Mouse (Mus musculus) neural tube, embryonic 11.5 days (tissue): Measurements from ENCODE around the gene Enpp5. TPM values are rescaled to one million over a fixed set of nuclear protein-coding genes. Genes with fewer than 3 reads are reported as not detected.

ENCODE experiments used
- ATAC-seq: fragments of 200-750 bp; cut with Nextera tagmentation; 2 replicates; pipeline ENCODE4 v1.8.0; 2017; ENCODE audit warnings: moderate number of reproducible peaks, mild to moderate bottlenecking, moderate TSS enrichment, moderate library complexity; ENCODE audit not compliant: insufficient read depth, low FRiP score, low TSS enrichment
- DNase-seq: peaks from one replicate; pipeline ENCODE4 v3.0.0-alpha.2; 2015; ENCODE audit warnings: low spot score
- H3K27ac ChIP-seq: fragments of 300-500 bp; sonication (generic); 2 replicates; pipeline ENCODE4 v1.5.1; 2014; ENCODE audit warnings: low read depth, mild to moderate bottlenecking, low read length
- H3K27me3 ChIP-seq: fragments of 300-500 bp; sonication (generic); 2 replicates; pipeline ENCODE4 v1.6.1; 2014; ENCODE audit warnings: mild to moderate bottlenecking, low read length, mixed read lengths; ENCODE audit not compliant: control insufficient read depth, insufficient read depth
- H3K36me3 ChIP-seq: fragments of 300-500 bp; sonication (generic); 2 replicates; pipeline ENCODE4 v1.6.1; 2014; ENCODE audit warnings: mild to moderate bottlenecking, low read length, moderate library complexity, mixed read lengths; ENCODE audit not compliant: control insufficient read depth, insufficient read depth
- H3K4me1 ChIP-seq: fragments of 300-500 bp; sonication (generic); 2 replicates; pipeline ENCODE4 v1.6.1; 2014; ENCODE audit warnings: low read length, mixed read lengths; ENCODE audit not compliant: control insufficient read depth, insufficient read depth
- H3K4me2 ChIP-seq: fragments of 300-500 bp; sonication (generic); 2 replicates; pipeline ENCODE4 v1.6.1; 2014; ENCODE audit warnings: low read depth, mild to moderate bottlenecking, moderate library complexity
- H3K4me3 ChIP-seq: fragments of 300-500 bp; sonication (generic); 2 replicates; pipeline ENCODE4 v1.5.1; 2014; ENCODE audit warnings: low read depth, low read length
- H3K9ac ChIP-seq: fragments of 300-500 bp; sonication (generic); 2 replicates; pipeline ENCODE4 v1.6.1; 2014; ENCODE audit warnings: mild to moderate bottlenecking, low read length
- H3K9me3 ChIP-seq: fragments of 300-500 bp; sonication (generic); 2 replicates; pipeline ENCODE4 v1.6.1; 2016; ENCODE audit warnings: low read length; ENCODE audit not compliant: control insufficient read depth
- WGBS: fragments of 180-500 bp; shearing (Covaris S2); extraction: QIAGEN DNeasy Blood & Tissue Kit; methylation state at CpG from one replicate; pipeline ENCODE4 v1.1.7; 2014; 5-methylcytosine and 5-hydroxymethylcytosine counted together
- polyA plus RNA-seq: library from polyadenylated mRNA; unstranded; fragments of >200 nt; fragmentation: Nextera tagmentation; extraction: Ambion mirVana; gene quantifications from 2 replicates; pipeline ENCODE4 v1.2.1, GENCODE M21; 2014

The Enpp5 gene
- polyA plus RNA-seq, 1 experiment from 2014 or later = 11.4 TPM

GRCm38 (mm10) chr17:44077843-44078160, 811 bp upstream of the Enpp5 start:
- Histone ChIP-seq H3K4me2 (no peak overlapping the region), H3K9me3 (no peaks in the 10 kb centered on the region), H3K9ac (no peak overlapping the region), H3K27me3 (no peaks in the 10 kb centered on the region), H3K36me3 (no peaks in the 10 kb centered on the region), H3K4me1 (no peaks in the 10 kb centered on the region), H3K27ac (no peak overlapping the region), H3K4me3 (no peak overlapping the region)
- 67% methylated on average over 2 of the region's 2 CpGs for WGBS
- DNase-seq (no peak), ATAC-seq (no peak)

- DNase-seq = no peak
- WGBS = 93% methylated on average over 4 of the region's 4 CpGs
- H3K27ac ChIP-seq = no peak overlapping the region
Observed at GRCm38 (mm10) chr17:44083156-44083555, 4.5 kb downstream of the Enpp5 start.

DNA sequence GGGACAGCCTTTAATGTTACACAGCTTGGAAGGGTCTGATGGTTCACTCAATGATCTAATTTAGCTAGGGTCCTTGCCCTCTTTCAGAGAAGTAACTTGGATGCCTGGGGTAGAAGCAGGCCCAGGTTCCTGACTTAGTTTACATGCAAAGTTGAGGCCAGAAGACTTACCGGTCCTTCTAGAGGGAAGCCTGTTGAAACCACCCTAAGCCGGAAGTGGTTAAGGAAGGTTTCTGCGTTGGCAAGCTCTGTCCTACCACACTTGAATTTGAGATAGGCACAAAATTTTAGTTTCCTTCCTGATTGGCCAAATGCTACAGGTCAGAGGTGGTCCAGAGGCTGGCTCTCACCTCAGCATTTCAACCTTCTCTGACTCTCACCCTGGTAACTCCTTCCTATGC, 9.6 kb downstream of the Enpp5 start:
- no peaks in the 10 kb centered on the region for H3K36me3 ChIP-seq
- H3K27me3 ChIP-seq = no peaks in the 10 kb centered on the region
- no peak overlapping the region for H3K4me3 ChIP-seq
- no peak for ATAC-seq
- H3K4me2 ChIP-seq = no peak overlapping the region
- H3K27ac ChIP-seq = no peak overlapping the region
- 91% methylated on average over 3 of the region's 3 CpGs for WGBS
- DNase-seq = no peak
- no peaks in the 10 kb centered on the region for H3K9me3 ChIP-seq
- no peaks in the 10 kb centered on the region for H3K4me1 ChIP-seq
- H3K9ac ChIP-seq = no peak overlapping the region

More at GRCm38 (mm10) chr17:44083156-44083555, 4.5 kb downstream of the Enpp5 start:
- H3K36me3 ChIP-seq = no peaks in the 10 kb centered on the region
- ATAC-seq = no peak
- H3K4me2 ChIP-seq = no peak overlapping the region
- H3K4me3 ChIP-seq = no peak overlapping the region
- H3K9me3 ChIP-seq = no peaks in the 10 kb centered on the region
- no peak overlapping the region for H3K9ac ChIP-seq
- H3K4me1 ChIP-seq = no peaks in the 10 kb centered on the region
- no peaks in the 10 kb centered on the region for H3K27me3 ChIP-seq

DNA sequence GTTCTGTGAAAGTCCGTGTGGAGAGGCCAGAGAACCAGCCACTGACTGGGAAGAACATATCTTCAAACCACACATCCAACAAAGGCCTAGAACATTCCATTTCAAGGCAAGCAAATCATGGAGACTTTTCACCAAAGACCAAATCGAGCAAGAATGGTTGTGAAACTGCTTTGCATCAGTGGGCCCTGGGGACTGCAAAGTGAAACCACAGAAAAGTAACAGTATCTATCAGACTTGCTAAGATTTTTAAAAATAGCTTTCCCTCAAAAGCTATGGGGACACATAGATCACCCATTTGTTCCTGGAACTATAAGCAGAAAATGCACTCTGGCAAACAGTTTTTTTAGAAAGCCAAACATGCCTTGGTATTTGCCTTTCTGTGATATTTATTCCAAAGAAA, 12.3 kb downstream of the Enpp5 start:
- Histone ChIP-seq H3K27ac (no peak overlapping the region), H3K9me3 (no peaks in the 10 kb centered on the region), H3K36me3 (no peaks in the 10 kb centered on the region), H3K9ac (no peak overlapping the region), H3K4me2 (no peak overlapping the region), H3K4me1 (no peaks in the 10 kb centered on the region), H3K4me3 (no peak overlapping the region), H3K27me3 (no peaks in the 10 kb centered on the region)
- ATAC-seq = no peak
- DNase-seq = no peak
- 75% methylated on average over 2 of the region's 2 CpGs for WGBS

- no peak overlapping the region for H3K4me2 ChIP-seq
- H3K27ac ChIP-seq = no peak overlapping the region
- H3K36me3 ChIP-seq = no peaks in the 10 kb centered on the region
- no peaks in the 10 kb centered on the region for H3K27me3 ChIP-seq
- no peak overlapping the region for H3K9ac ChIP-seq
- 50% methylated on average over 2 of the region's 2 CpGs for WGBS
- DNase-seq (no peak), ATAC-seq (no peak)
- no peaks in the 10 kb centered on the region for H3K9me3 ChIP-seq
- H3K4me3 ChIP-seq = no peak overlapping the region
- H3K4me1 ChIP-seq = no peaks in the 10 kb centered on the region
Observed at GRCm38 (mm10) chr17:44091512-44091911, 12.9 kb downstream of the Enpp5 start.

- Histone ChIP-seq H3K4me3 (no peak overlapping the region), H3K36me3 (no peaks in the 10 kb centered on the region), H3K27ac (no peak overlapping the region), H3K4me2 (no peak overlapping the region), H3K9me3 (no peaks in the 10 kb centered on the region), H3K9ac (no peak overlapping the region), H3K4me1 (no peaks in the 10 kb centered on the region), H3K27me3 (no peaks in the 10 kb centered on the region)
- DNase-seq = no peak
- ATAC-seq = no peak
- 69% methylated on average over 4 of the region's 4 CpGs for WGBS
Observed at GRCm38 (mm10) chr17:44100486-44100885, 21.9 kb downstream of the Enpp5 start.

GRCm38 (mm10) chr17:44100906-44101305, 22.3 kb downstream of the Enpp5 start:
- Histone ChIP-seq H3K9ac (no peak overlapping the region), H3K27me3 (no peaks in the 10 kb centered on the region), H3K9me3 (no peaks in the 10 kb centered on the region), H3K4me1 (no peaks in the 10 kb centered on the region), H3K4me2 (no peak overlapping the region), H3K36me3 (no peaks in the 10 kb centered on the region), H3K4me3 (no peak overlapping the region), H3K27ac (no peak overlapping the region)
- DNase-seq = no peak
- no peak for ATAC-seq
- 82% methylated on average over 9 of the region's 9 CpGs for WGBS

DNA sequence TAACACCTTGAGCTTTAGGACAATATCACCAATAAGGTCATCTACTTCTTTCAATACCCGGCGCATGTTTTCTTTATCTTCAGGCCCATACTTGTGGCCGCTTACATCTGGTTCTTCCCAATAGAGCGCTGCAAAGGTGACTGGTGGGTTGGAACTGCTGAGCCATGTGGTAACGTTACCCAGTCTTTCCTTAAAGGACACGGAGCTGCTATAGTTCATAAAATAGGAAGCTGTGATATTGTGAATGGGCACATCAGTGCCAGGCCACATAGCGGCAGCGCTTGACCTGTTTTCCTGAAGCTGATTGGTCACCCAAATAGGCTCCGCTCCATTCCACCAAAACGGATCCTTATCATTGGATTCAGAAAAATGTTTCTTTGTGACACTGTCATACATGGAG, 23.3 kb downstream of the Enpp5 start:
- H3K9me3 ChIP-seq = no peaks in the 10 kb centered on the region
- H3K27ac ChIP-seq = no peak overlapping the region
- H3K4me2 ChIP-seq = no peak overlapping the region
- no peaks in the 10 kb centered on the region for H3K4me1 ChIP-seq
- no peak overlapping the region for H3K4me3 ChIP-seq
- 90% methylated on average over 10 of the region's 10 CpGs for WGBS
- DNase-seq = no peak
- H3K36me3 ChIP-seq = no peaks in the 10 kb centered on the region
- no peaks in the 10 kb centered on the region for H3K27me3 ChIP-seq
- no peak overlapping the region for H3K9ac ChIP-seq
- no peak for ATAC-seq

DNA sequence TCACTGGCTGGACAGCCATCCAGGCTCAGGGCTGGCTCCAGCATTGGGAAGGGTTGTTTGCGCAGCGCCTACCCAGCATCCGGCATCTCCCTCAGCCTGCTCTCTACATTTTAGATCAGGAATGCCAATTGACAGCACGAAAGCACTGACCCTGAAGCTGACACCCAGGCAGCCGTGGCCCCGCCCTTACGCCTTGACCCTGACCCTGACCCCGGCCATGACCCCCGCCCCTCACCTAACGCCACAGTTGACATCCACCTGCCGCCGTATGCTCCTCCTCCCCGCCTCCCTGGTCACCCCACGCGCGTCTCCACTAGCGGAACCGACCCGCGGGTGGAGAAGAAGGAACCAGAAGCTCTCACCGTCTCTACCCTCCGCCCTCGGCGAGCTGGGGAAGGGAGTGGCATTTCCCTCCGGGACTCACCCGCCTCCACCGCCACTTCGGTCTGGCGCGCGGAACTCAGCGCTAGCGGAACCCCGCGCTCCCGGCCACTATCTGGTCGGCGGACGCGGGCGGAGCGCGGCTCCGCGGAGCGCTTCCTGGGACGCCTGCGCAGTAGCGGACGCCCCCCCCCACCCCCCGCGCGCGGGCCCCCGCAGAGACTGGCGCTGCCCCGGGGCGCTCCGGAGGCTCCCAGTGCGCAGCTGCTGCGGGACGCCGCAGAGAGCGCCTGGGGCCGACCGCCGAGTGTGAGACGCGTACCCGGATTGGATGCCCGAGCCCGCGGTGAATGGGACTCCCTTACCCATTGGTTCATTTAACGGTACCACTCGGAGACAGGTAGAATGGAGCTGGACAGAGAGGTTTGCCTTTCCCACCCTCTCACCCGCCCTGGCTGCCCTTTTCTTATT, 26.9 kb downstream of the Enpp5 start, which contains the start of gene Enpp4:
Gene Enpp4, minus strand, starts transcription at position 523 of the 852 bp plus-strand sequence.
- peak; percentile 86 for DNase-seq
- Histone ChIP-seq H3K27me3 (no peaks in the 10 kb centered on the region), H3K4me1 (no peaks in the 10 kb centered on the region), H3K4me2 (peak within 1 kb of the TSS; percentile 94), H3K9me3 (no peaks in the 10 kb centered on the region), H3K27ac (no peak within 1 kb of the TSS), H3K36me3 (no peaks in the 10 kb centered on the region), H3K9ac (peak within 1 kb of the TSS; percentile 70), H3K4me3 (peak within 1 kb of the TSS; percentile 60)
- whole genome bisulfite sequencing = under 1% methylated on average over 71 of the region's 76 CpGs
- ATAC-seq = peak; percentile 99
